In genomic region chr6:18514480-18515352, GRCm38 (mm10) we compare ENCODE assay signal across 8 mouse cellular contexts. TPM values are rescaled to one million over a fixed set of nuclear protein-coding genes. Genes with fewer than 3 reads are reported as not detected.
DNase-seq lines count a peak whose midpoint lies in the region; ATAC-seq and TF ChIP-seq lines count a peak whose summit lies in the region.

Cttnbp2 (minus strand) TSS chr6:18514843.

- peaks cover 8% of the 10 kb centered on the region; the same call in 1 of the 2 replicates for H3K4me1 ChIP-seq in forebrain, embryonic 14.5 days (ENCODE audit: control insufficient read depth, insufficient read depth, low read length)
- H3K4me1 ChIP-seq in heart, embryonic 16.5 days (ENCODE audit: control insufficient read depth, insufficient read depth, low read length), result peaks cover 5% of the 10 kb centered on the region; the same call in 1 of the 2 replicates
- no peaks in the 10 kb centered on the region for H3K4me1 ChIP-seq in liver, embryonic 14.5 days (replicated peaks; ENCODE audit: control insufficient read depth in 2 of 2, insufficient read depth in 2 of 2, low read length in 1 of 2)
- peaks cover 26% of the 10 kb centered on the region for H3K4me1 ChIP-seq in neural tube, embryonic 15.5 days

- 0 out of 2 replicates have a peak, but pooled peaks cover 2% of the 10 kb centered on the region for H3K9me3 ChIP-seq in forebrain, embryonic 14.5 days (replicated peaks; ENCODE audit: control insufficient read depth, low read length)
- peaks cover 6% of the 10 kb centered on the region for H3K9me3 ChIP-seq in heart, embryonic 16.5 days (replicated peaks; ENCODE audit: control insufficient read depth, low read length)
- no peaks in the 10 kb centered on the region for H3K9me3 ChIP-seq in liver, embryonic 14.5 days (ENCODE audit: control insufficient read depth, low read length)
- no peaks in the 10 kb centered on the region; the same call in 1 of the 2 replicates for H3K9me3 ChIP-seq in neural tube, embryonic 15.5 days (replicated peaks)

- no peaks in the 10 kb centered on the region for H3K36me3 ChIP-seq in forebrain, embryonic 14.5 days (ENCODE audit: control insufficient read depth, insufficient read depth, low read length)
- no peaks in the 10 kb centered on the region for H3K36me3 ChIP-seq in heart, embryonic 16.5 days (ENCODE audit: control insufficient read depth, insufficient read depth)
- H3K36me3 ChIP-seq in liver, embryonic 14.5 days (replicated peaks; ENCODE audit: control insufficient read depth, insufficient read depth, low read depth), result no peaks in the 10 kb centered on the region
- no peaks in the 10 kb centered on the region for H3K36me3 ChIP-seq in neural tube, embryonic 15.5 days

- DNase-seq in ES-CJ7 (ENCODE audit: low read depth, low spot score), result peak; percentile 53
- peak; percentile 86 for DNase-seq in forebrain, embryonic 14.5 days (ENCODE audit: low spot score)
- DNase-seq in kidney, postnatal 25 days, result peak; percentile 69 to 83
- DNase-seq in liver, embryonic 14.5 days (ENCODE audit: low read depth in 3 of 3, low spot score in 3 of 3), result peak in 2 of 3 experiments; percentile 1 to 5
- DNase-seq in urinary bladder, postnatal 25 days (ENCODE audit: low spot score), result peak; percentile 53

- peak within 1 kb of the TSS; percentile 55 for H3K4me2 ChIP-seq in forebrain, embryonic 14.5 days (ENCODE audit: low read length)
- H3K4me2 ChIP-seq in heart, embryonic 16.5 days (ENCODE audit: low read depth, low read length), result peak within 1 kb of the TSS; percentile 93
- peak within 1 kb of the TSS; percentile 59 for H3K4me2 ChIP-seq in liver, embryonic 14.5 days (ENCODE audit: low read depth)
- peak within 1 kb of the TSS; percentile 76 for H3K4me2 ChIP-seq in neural tube, embryonic 15.5 days

- 1% methylated on average over 61 of the region's 70 CpGs for WGBS in forebrain, embryonic 14.5 days
- 2% methylated on average over 70 of the region's 70 CpGs for WGBS in heart, embryonic 16.5 days
- WGBS in liver, embryonic 14.5 days (ENCODE audit: insufficient replicate concordance), result 1% methylated on average over 70 of the region's 70 CpGs
- under 1% methylated on average over 56 of the region's 70 CpGs for WGBS in neural tube, embryonic 15.5 days

- ATAC-seq in cerebellum, adult (ENCODE audit: insufficient number of reproducible peaks, low FRiP score, low TSS enrichment), result peak; percentile 89
- peak; percentile 97 for ATAC-seq in forebrain, embryonic 14.5 days
- ATAC-seq in heart, embryonic 16.5 days (replicated peaks; ENCODE audit: extremely low read depth, insufficient read depth, low FRiP score), result peak; percentile 94
- peak; percentile 65 for ATAC-seq in liver, embryonic 14.5 days (ENCODE audit: insufficient read depth)
- ATAC-seq in neural tube, embryonic 15.5 days (ENCODE audit: low FRiP score), result peak; percentile 95

- peak within 1 kb of the TSS; percentile 97 for H3K9ac ChIP-seq in forebrain, embryonic 14.5 days (ENCODE audit: low read length)
- H3K9ac ChIP-seq in heart, embryonic 16.5 days (ENCODE audit: low read length), result peak within 1 kb of the TSS; percentile 85
- no peak within 1 kb of the TSS for H3K9ac ChIP-seq in liver, embryonic 14.5 days (replicated peaks)
- H3K9ac ChIP-seq in neural tube, embryonic 15.5 days (replicated peaks), result peak within 1 kb of the TSS; percentile 97

- no peaks in the 10 kb centered on the region for H3K27me3 ChIP-seq in forebrain, embryonic 14.5 days (replicated peaks; ENCODE audit: control insufficient read depth, insufficient read depth, low read length)
- H3K27me3 ChIP-seq in heart, embryonic 16.5 days (ENCODE audit: control insufficient read depth, insufficient read depth, low read length), result peaks cover 9% of the 10 kb centered on the region; the same call in 1 of the 2 replicates
- peaks cover 36% of the 10 kb centered on the region for H3K27me3 ChIP-seq in liver, embryonic 14.5 days (ENCODE audit: control insufficient read depth, insufficient read depth, low read length)
- no peaks in the 10 kb centered on the region for H3K27me3 ChIP-seq in neural tube, embryonic 15.5 days (replicated peaks)

- peak within 1 kb of the TSS; percentile 81 for H3K27ac ChIP-seq in forebrain, embryonic 14.5 days (ENCODE audit: low read depth, low read length)
- H3K27ac ChIP-seq in heart, embryonic 16.5 days (ENCODE audit: low read length), result peak within 1 kb of the TSS; percentile 48
- no peak within 1 kb of the TSS for H3K27ac ChIP-seq in liver, embryonic 14.5 days
- peak within 1 kb of the TSS; percentile 91 for H3K27ac ChIP-seq in neural tube, embryonic 15.5 days (replicated peaks)

- TF ChIP-seq EP300 in liver, embryonic 14.5 days (IDR thresholded peaks at IDR 0.05; ENCODE audit: low read depth), result no peak

- no peak for TF ChIP-seq CTCF in liver, embryonic 14.5 days (IDR thresholded peaks at IDR 0.05; ENCODE audit: low read depth)

- H3K4me3 ChIP-seq in forebrain, embryonic 14.5 days (ENCODE audit: low read depth, low read length), result peak within 1 kb of the TSS; percentile 93
- peak within 1 kb of the TSS; percentile 91 for H3K4me3 ChIP-seq in heart, embryonic 16.5 days (ENCODE audit: low read length)
- H3K4me3 ChIP-seq in liver, embryonic 14.5 days (ENCODE audit: insufficient read depth in 1 of 2, low read depth in 2 of 2, low read length in 2 of 2), result peak within 1 kb of the TSS; percentile 35 to 46
- peak within 1 kb of the TSS; percentile 91 for H3K4me3 ChIP-seq in neural tube, embryonic 15.5 days (replicated peaks)

RNA-seq across cellular contexts. Expression of gene Cttnbp2, which starts in this region (rescaled TPM):
- polyA plus RNA-seq in forebrain, embryonic 14.5 days (2014; fragmentation: Nextera tagmentation; extraction: Ambion mirVana), result 55.7 and 74.7 TPM in 2 replicates
- 6.0 and 6.2 TPM in 2 replicates for polyA plus RNA-seq in heart, embryonic 16.5 days (2015; fragmentation: Nextera tagmentation; extraction: Ambion mirVana)
- 0.30 and 0.38 TPM in 2 replicates for polyA plus RNA-seq in liver, embryonic 14.5 days (2012; rRNA removed)
- 0.54 and 1.6 TPM in 2 replicates for polyA plus RNA-seq in liver, embryonic 14.5 days (2014; fragmentation: Nextera tagmentation; extraction: Ambion mirVana)
- polyA plus RNA-seq in neural tube, embryonic 15.5 days (2015; fragmentation: Nextera tagmentation; extraction: Ambion mirVana), result 46.5 and 58.6 TPM in 2 replicates

Comparison
In these comparisons a context has a peak if more than half of its experiments do, and no peak if none do; other contexts are left out.
1. DNase-seq: peak in every context shown above with its lines; median percentile 86 in forebrain, embryonic 14.5 days; 76 in kidney, postnatal 25 days; 53 in ES-CJ7; 53 in urinary bladder, postnatal 25 days; 3 in liver, embryonic 14.5 days.
2. H3K4me3 ChIP-seq: peak in every context shown above with its lines; median percentile 93 in forebrain, embryonic 14.5 days; 91 in heart, embryonic 16.5 days; 91 in neural tube, embryonic 15.5 days; 40 in liver, embryonic 14.5 days.